Mouse (Mus musculus) stomach, postnatal 0 days (tissue): ENCODE results near the gene Fnip2. TPM values are rescaled to one million over a fixed set of nuclear protein-coding genes. Genes with fewer than 3 reads are reported as not detected.

ENCODE experiments used
- ATAC-seq: fragments of 200-750 bp; cut with Nextera tagmentation; 2 replicates; pipeline ENCODE4 v1.8.0; 2017; ENCODE audit not compliant: low FRiP score, low TSS enrichment
- DNase-seq: peaks from one replicate; pipeline ENCODE4 v3.0.0-alpha.2; 2016; ENCODE audit warnings: low spot score
- H3K27ac ChIP-seq: fragments of 300-500 bp; sonication (generic); replicated peaks from 2 replicates; pipeline ENCODE4 v1.5.1; 2014; ENCODE audit warnings: mild to moderate bottlenecking, control low read depth
- H3K27me3 ChIP-seq: fragments of 300-500 bp; sonication (generic); 2 replicates; pipeline ENCODE4 v1.6.1; 2014; ENCODE audit warnings: low read length; ENCODE audit not compliant: control insufficient read depth, insufficient read depth
- H3K36me3 ChIP-seq: fragments of 300-500 bp; sonication (generic); 2 replicates; pipeline ENCODE4 v1.6.1; 2014; ENCODE audit warnings: low read length, mixed read lengths; ENCODE audit not compliant: control insufficient read depth, insufficient read depth
- H3K4me1 ChIP-seq: fragments of 300-500 bp; sonication (generic); replicated peaks from 2 replicates; pipeline ENCODE4 v1.6.1; 2014; ENCODE audit warnings: antibody characterized with exemption; ENCODE audit not compliant: control insufficient read depth, insufficient read depth
- H3K4me2 ChIP-seq: fragments of 300-500 bp; sonication (generic); replicated peaks from 2 replicates; pipeline ENCODE4 v1.6.1; 2014; ENCODE audit warnings: low read depth, mild to moderate bottlenecking, control low read depth, moderate library complexity
- H3K4me3 ChIP-seq: fragments of 300-500 bp; sonication (generic); 2 replicates; pipeline ENCODE4 v1.5.1; 2014; ENCODE audit warnings: low read depth, low read length, control low read depth
- H3K9ac ChIP-seq: fragments of 300-500 bp; sonication (generic); 2 replicates; pipeline ENCODE4 v1.6.1; 2014; ENCODE audit warnings: mild to moderate bottlenecking, low read length, control low read depth, mixed read lengths
- H3K9me3 ChIP-seq: fragments of 300-500 bp; sonication (generic); 2 replicates; pipeline ENCODE4 v1.6.1; 2016; ENCODE audit warnings: low read length; ENCODE audit not compliant: control insufficient read depth
- CTCF ChIP-seq: IDR thresholded peaks from 2 replicates; pipeline ENCODE4 v1.5.1; 2016; ENCODE audit warnings: antibody characterized with exemption, low read depth, mild to moderate bottlenecking, moderate library complexity
- EP300 ChIP-seq: optimal IDR thresholded peaks from 2 replicates; pipeline ENCODE3; 2016; ENCODE audit warnings: antibody characterized with exemption
- WGBS: fragments of 180-500 bp; shearing (Covaris S2); extraction: QIAGEN DNeasy Blood & Tissue Kit; methylation state at CpG from one replicate; pipeline ENCODE4 v1.1.7; 2014; 5-methylcytosine and 5-hydroxymethylcytosine counted together
- polyA plus RNA-seq: library from polyadenylated mRNA; unstranded; fragments of >200 nt; fragmentation: Nextera tagmentation; extraction: Ambion mirVana; gene quantifications from 2 replicates; pipeline ENCODE4 v1.2.1, GENCODE M21; 2015

Gene Fnip2
- polyA plus RNA-seq, 1 experiment from 2014 or later = 2.5 TPM

GRCm38 (mm10) chr3:79415929-79416328 is 151.7 kb downstream of the Fnip2 start:
- TF ChIP-seq CTCF (no peak), EP300 (no peak)
- Histone ChIP-seq H3K27me3 (no peaks in the 10 kb centered on the region), H3K4me2 (no peak overlapping the region), H3K9me3 (no peaks in the 10 kb centered on the region), H3K4me3 (no peak overlapping the region), H3K36me3 (no peaks in the 10 kb centered on the region), H3K27ac (no peak overlapping the region), H3K4me1 (no peaks in the 10 kb centered on the region), H3K9ac (no peak overlapping the region)
- DNase-seq (no peak), ATAC-seq (no peak)

- Histone ChIP-seq H3K27me3 (no peaks in the 10 kb centered on the region), H3K36me3 (no peaks in the 10 kb centered on the region), H3K27ac (no peak overlapping the region), H3K4me3 (no peak overlapping the region), H3K4me2 (no peak overlapping the region), H3K9me3 (no peaks in the 10 kb centered on the region), H3K4me1 (no peaks in the 10 kb centered on the region), H3K9ac (no peak overlapping the region)
- TF ChIP-seq EP300 (no peak), CTCF (no peak)
- no peak for ATAC-seq
- no peak for DNase-seq
- WGBS = 67% methylated on average over 5 of the region's 5 CpGs
Measured at GRCm38 (mm10) chr3:79415081-79415480, 152.5 kb downstream of the Fnip2 start.

GRCm38 (mm10) chr3:79413492-79413891 is 154.1 kb downstream of the Fnip2 start:
- no peak for ATAC-seq
- Histone ChIP-seq H3K9ac (no peak overlapping the region), H3K27me3 (no peaks in the 10 kb centered on the region), H3K9me3 (no peaks in the 10 kb centered on the region), H3K27ac (no peak overlapping the region), H3K4me3 (no peak overlapping the region), H3K36me3 (no peaks in the 10 kb centered on the region), H3K4me1 (no peaks in the 10 kb centered on the region), H3K4me2 (no peak overlapping the region)
- DNase-seq = no peak
- 65% methylated on average over 1 of the region's 1 CpGs for WGBS
- TF ChIP-seq EP300 (no peak), CTCF (no peak)

GRCm38 (mm10) chr3:79411666-79412065 is 155.9 kb downstream of the Fnip2 start:
- no peaks in the 10 kb centered on the region for H3K4me1 ChIP-seq
- DNase-seq (no peak), ATAC-seq (no peak)
- 29% methylated on average over 2 of the region's 2 CpGs for WGBS
- H3K9ac ChIP-seq = no peak overlapping the region
- no peaks in the 10 kb centered on the region for H3K36me3 ChIP-seq
- H3K27ac ChIP-seq = no peak overlapping the region
- H3K4me2 ChIP-seq = no peak overlapping the region
- no peaks in the 10 kb centered on the region for H3K27me3 ChIP-seq
- H3K4me3 ChIP-seq = no peak overlapping the region
- no peak for TF ChIP-seq EP300
- TF ChIP-seq CTCF = no peak
- no peaks in the 10 kb centered on the region for H3K9me3 ChIP-seq

GRCm38 (mm10) chr3:79410629-79410995 is 157.0 kb downstream of the Fnip2 start:
- ATAC-seq (no peak), DNase-seq (no peak)
- no peaks in the 10 kb centered on the region for H3K27me3 ChIP-seq
- no peak overlapping the region for H3K4me3 ChIP-seq
- no peaks in the 10 kb centered on the region for H3K36me3 ChIP-seq
- H3K27ac ChIP-seq = no peak overlapping the region
- no peak overlapping the region for H3K9ac ChIP-seq
- no peaks in the 10 kb centered on the region for H3K4me1 ChIP-seq
- WGBS = 49% methylated on average over 5 of the region's 5 CpGs
- TF ChIP-seq EP300 = no peak
- TF ChIP-seq CTCF = no peak
- H3K4me2 ChIP-seq = no peak overlapping the region
- H3K9me3 ChIP-seq = no peaks in the 10 kb centered on the region

GRCm38 (mm10) chr3:79409927-79410628 is 157.5 kb downstream of the Fnip2 start:
- no peak overlapping the region for H3K4me2 ChIP-seq

More at GRCm38 (mm10) chr3:79409927-79410628, 157.5 kb downstream of the Fnip2 start:
- Histone ChIP-seq H3K4me1 (no peaks in the 10 kb centered on the region), H3K9ac (no peak overlapping the region), H3K27me3 (no peaks in the 10 kb centered on the region), H3K36me3 (no peaks in the 10 kb centered on the region), H3K9me3 (no peaks in the 10 kb centered on the region), H3K27ac (no peak overlapping the region), H3K4me3 (no peak overlapping the region)
- 36% methylated on average over 10 of the region's 10 CpGs for WGBS
- ATAC-seq = no peak
- no peak for DNase-seq
- TF ChIP-seq EP300 (no peak), CTCF (no peak)
